Mouse (Mus musculus) heart, postnatal 25 days (tissue): ENCODE data around the gene Atp6v0a4. TPM values are rescaled to one million over a fixed set of nuclear protein-coding genes. Genes with fewer than 3 reads are reported as not detected.
A peak's percentile ranks its signal among the peaks of the same experiment; 100 is the strongest.

Source experiments
- DNase-seq: peaks from one replicate; pipeline ENCODE4 v3.0.0; 2022; ENCODE audit warnings: low spot score
- intact Hi-C: fragments of 180-260 bp; cut with DNase I; formaldehyde crosslinking; loops from one replicate; pipeline ENCODE4 v1.15.1; 2025
- total RNA-seq, 2 experiments: library from RNA; stranded (reverse); gene quantifications; 2 replicates each; pipeline ENCODE4 v1.2.3; 2021

Atp6v0a4 gene
- total RNA-seq, 2 experiments from 2014 or later, result 2.1 to 3.4 TPM

DNA sequence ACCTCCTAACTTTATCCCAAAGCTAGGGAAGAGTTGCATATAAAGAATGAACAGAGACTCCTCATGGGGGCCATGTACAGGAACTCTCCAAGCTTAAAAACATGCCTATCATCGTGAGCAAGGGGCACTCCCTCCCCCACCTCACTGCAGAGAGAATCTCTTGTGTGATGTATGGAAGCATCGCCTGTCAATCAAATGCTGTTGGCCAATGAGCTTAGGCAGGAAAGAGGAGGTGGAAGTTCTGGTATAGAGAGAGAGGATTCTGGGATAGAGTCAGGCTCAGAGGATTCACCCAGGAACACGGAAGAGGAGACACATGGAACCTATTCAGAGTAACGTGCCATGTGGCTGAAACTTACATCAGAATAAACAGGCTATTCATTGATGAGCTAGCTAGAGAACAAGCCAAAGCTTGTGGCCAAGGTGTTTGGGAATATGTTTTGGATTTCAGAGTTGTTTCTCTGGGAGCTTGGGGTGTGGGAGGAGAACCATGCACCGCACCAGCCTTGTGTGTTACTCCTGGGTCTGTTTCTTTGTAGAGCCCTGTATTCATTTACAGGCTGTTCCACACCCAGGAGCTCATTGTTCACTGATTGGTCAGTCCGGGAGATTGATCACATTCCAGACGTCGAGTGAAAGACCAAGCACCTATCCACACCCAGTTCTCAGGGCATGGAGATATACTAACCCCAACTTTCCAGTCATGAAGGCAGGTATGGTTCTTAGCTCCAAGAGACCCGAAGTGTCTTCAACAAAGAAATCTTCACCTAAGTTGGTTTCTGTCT, 37.0 kb downstream of the Atp6v0a4 start:
- intact Hi-C loops, result no loop called here

GRCm38 (mm10) chr6:38083204-38083603, 41.2 kb downstream of the Atp6v0a4 start:
- intact Hi-C loops, result no loop called here
- no peak for DNase-seq

More for the DNA sequence above, 37.0 kb downstream of the Atp6v0a4 start:
- no peak for DNase-seq

- intact Hi-C loops, result no loop called here
- DNase-seq, result peak; percentile 6
Measured at GRCm38 (mm10) chr6:38081727-38082341, 42.6 kb downstream of the Atp6v0a4 start.

DNA sequence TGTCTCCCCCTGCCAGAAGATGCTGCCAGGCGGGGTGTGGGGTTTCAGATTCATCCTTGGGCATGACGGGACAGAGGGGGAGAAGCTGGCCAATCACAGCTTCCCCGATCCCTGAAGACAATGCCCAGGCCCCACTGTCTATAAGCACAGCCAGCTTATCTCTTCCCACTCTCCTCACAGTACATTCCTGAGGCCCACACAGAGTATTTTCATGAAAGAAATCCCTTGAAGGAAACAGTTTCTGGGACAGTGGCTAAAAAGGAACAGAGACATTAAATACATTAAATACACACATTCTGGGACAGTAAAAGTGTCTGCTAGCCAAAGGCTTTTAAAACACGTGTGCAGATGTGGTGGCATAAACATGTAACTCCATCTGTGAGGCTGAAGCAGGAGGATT, 44.0 kb downstream of the Atp6v0a4 start:
- DNase-seq, result no peak
- intact Hi-C loops, result no loop called here

DNA sequence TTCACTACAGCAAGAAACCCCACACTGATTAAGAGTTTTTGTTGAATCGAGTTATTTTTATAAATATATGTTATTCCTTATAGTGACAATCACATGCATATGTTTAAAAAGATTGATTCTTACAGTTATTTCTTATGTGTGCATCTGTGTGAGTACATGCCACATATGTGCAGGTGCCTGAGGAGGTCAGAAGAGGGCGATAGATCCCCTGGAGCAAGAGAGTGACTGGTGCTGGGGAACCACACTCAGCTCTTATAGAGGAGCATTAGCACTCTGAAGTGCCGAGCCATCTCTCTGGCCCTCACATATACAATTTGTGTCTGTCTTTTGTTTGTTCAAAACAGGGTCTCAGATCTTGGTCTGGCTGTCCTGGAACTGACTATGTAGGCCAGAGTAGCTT, 50.8 kb downstream of the Atp6v0a4 start:
- intact Hi-C loops, result no loop called here
- DNase-seq, result no peak

DNA sequence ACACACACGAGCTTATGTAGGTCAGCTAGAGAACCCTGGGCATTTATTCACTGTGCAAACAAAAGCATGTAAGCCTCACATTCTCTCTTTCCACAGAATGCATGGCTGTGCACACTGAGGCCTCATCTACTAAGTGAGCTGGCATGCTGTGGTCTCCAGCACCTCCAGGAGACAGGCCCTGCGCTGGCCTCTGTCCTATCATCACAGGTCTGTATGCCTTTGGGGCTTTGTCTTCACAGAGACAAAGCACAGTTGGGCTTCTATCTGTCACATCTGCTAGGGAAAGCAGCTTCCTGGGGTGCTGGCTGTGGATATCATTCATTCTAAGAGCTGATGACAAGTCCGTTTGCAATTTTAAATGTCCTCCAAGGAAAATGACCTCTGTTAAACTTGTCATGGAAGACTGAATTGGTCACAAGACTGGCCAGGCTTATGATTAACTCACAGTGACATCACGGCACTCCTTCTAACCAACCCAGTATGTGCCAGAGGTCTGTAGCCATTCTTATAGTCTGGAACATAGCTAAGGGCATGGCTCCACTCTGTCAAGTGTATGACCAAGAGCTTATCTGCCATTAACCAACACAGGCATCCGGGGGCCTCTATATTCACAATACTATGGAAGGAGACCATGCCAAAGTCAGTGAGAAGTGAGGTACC, 52.1 kb downstream of the Atp6v0a4 start:
- intact Hi-C loops, result no loop called here
- no peak for DNase-seq

DNA sequence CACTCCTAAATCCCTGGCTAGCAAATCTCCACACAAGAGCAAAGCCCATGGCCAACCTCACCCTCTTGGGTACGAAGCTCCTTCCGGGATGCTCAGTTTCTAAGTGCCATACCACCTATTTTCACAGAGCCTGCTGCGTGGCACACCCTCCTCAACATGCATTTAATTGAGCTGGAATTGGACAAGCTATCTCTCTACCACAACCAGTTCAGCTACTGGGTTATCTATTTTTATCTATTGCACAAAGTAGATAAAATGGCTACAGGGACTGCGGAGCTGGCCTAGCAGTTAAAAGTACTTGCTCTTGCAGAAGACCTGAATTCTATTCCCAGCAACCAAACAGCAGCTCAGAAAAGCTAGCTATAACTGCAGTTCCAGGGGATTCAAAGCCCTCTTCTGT, 53.1 kb downstream of the Atp6v0a4 start:
- intact Hi-C loops, result no loop called here
- DNase-seq, result no peak

DNA sequence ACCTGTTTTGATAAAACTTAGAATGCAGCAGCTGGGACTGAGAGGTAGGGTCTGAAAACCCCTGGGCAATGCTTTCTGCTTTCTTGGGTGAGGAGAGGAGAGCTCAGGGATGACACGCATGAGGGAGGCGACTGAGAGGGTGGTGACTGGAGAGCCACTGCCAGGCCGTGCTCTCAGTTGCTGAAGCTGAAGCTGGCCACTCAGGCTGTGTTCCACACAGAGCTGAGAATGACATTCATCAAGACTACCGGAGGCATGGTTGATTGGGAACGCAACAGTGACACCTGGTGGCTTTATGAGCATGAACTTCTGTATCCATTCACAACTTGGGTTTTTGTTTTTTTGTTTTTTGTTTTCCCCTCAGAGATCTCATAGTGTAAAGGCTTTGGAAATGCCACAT, 58.2 kb downstream of the Atp6v0a4 start:
- DNase-seq, result peak; percentile 16
- intact Hi-C loops, result loop anchor here (2.0 to 10.0 kb wide), 4 partner anchors 191 to 711 kb away; partner anchors contain the start of gene Trim24

GRCm38 (mm10) chr6:38065501-38066122, 58.8 kb downstream of the Atp6v0a4 start:
- no peak for DNase-seq
- intact Hi-C loops, result loop anchor here (1.0 to 10.0 kb wide), 5 partner anchors 57 to 711 kb away; partner anchors contain the start of gene Trim24

- DNase-seq, result no peak
- intact Hi-C loops, result loop anchor here (1.0 to 10.0 kb wide), 4 partner anchors 57 to 710 kb away; partner anchors contain the start of gene Trim24
Measured at GRCm38 (mm10) chr6:38065122-38065500, 59.3 kb downstream of the Atp6v0a4 start.

- no peak for DNase-seq
- intact Hi-C loops, result loop anchor here (1.0 to 10.0 kb wide), 4 partner anchors 56 to 710 kb away; partner anchors contain the start of gene Trim24
Measured at GRCm38 (mm10) chr6:38064621-38065020, 59.8 kb downstream of the Atp6v0a4 start.

- intact Hi-C loops, result loop anchor here (5.0 kb wide), 1 partner anchor 37 kb away; no protein-coding TSS in a partner anchor
- no peak for DNase-seq
Measured at GRCm38 (mm10) chr6:38058805-38059204, 65.6 kb downstream of the Atp6v0a4 start.

- intact Hi-C loops, result loop anchor here (5.0 kb wide), 1 partner anchor 33 kb away; no protein-coding TSS in a partner anchor
- no peak for DNase-seq
Measured at GRCm38 (mm10) chr6:38055471-38056330, 68.7 kb downstream of the Atp6v0a4 start.

GRCm38 (mm10) chr6:38049601-38050000, 74.8 kb downstream of the Atp6v0a4 start:
- no peak for DNase-seq
- intact Hi-C loops, result no loop called here

DNA sequence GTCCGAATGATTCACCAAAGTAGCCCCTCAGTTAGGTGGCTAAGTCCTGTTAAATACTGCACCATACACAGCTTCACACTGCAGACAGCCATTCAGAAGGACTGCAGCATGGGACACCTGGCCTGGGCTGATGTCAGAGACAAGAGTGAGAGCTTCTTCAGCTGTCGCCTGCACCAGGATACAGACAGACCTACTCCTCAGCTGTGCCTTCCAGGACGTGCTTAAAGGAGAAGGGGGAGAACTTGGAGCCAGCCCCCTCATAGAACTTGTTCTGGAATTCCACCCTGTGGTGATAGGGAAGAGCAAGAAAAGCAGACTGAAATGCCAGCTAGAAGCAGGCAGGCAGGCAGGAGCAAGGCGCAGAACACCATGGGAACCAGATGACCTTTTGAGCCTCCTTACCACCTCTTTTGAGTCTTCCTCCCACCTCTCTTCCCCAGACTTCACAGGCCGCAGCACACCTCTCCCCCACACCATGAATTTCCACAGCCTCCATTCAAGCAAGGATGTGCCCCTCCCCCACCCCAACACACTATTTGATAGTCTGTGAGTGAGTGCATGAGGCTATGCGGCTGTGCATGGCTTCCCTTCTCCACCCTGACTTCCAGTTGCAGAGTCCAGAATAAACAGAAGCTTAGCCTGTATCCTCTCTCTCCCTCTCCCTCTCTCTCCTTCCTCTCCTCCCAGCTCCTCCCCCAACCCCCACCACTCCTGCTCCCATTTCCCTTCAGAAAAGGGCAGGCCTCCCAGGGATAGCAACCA, 75.4 kb downstream of the Atp6v0a4 start:
- no peak for DNase-seq

GRCm38 (mm10) chr6:38048003-38048402, 76.4 kb downstream of the Atp6v0a4 start:
- intact Hi-C loops, result no loop called here
- DNase-seq, result peak; percentile 14

More for the DNA sequence above, 75.4 kb downstream of the Atp6v0a4 start:
- intact Hi-C loops, result no loop called here

DNA sequence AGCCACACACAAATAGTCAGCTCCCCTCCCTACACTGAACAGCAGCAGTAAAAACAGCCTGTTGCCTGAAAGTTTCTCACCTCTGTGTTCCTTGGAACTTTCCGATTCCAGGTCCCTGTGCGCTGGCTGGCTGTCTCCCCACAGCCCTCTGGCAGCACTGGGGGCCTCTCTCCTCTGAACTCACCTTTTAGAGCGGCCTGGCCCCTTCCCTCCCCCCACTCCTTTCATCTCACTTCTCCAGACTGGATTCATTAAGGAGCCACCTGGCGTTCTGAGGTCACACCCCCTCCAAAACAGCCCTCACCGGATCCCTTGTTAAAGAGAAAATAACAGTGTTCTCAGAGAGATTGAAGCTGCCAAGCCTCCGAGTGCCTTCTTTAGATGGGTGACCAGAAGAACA, 77.5 kb downstream of the Atp6v0a4 start, which contains the start of gene Svopl:
Gene Svopl (minus strand): TSS at position 159 of the 400 bp plus-strand sequence.
- intact Hi-C loops, result no loop called here
- DNase-seq, result no peak

DNA sequence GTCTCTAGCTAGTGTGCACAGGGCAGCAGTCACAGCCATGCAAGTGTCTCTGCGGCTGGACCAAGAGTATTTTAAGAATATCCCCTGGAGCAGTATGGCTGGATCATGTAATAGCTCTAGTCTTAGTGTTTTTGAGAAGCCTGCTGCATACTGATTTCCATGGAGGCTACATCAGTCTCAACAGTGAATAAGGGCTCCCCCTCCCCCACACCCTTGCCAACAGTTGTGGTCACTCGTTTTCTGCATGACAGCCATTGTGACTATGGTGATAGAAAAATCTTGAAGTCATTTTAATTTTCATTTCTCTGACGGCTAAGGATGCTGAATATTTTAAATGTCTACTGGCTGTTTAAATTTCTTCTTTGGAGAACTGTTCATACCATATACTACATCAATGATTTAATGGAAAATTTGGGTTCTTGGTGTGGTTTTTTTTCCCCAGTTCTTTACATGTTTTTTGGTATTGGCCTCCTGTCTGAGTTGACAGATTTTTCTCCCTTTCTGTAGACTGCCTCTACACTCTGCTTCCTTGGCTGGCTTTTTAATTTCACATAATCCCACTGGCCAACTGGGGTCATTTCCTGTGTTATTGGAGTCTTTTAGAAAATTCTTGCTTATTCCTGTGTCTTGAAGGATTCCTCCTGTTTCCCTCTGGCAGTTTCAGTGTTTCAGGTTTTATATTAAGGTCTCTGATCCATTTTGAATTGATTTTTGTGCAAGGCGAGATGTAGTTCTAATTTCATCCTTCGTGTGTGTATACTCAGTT, 91.4 kb downstream of the Atp6v0a4 start:
- no peak for DNase-seq
- intact Hi-C loops, result no loop called here
